Mouse (Mus musculus) MN1 (cell line): ENCODE data around the gene Elmo1.

Experiments used
- DNase-seq: peaks from one replicate; pipeline ENCODE4 v3.0.0-alpha.2; 2016; ENCODE audit warnings: low spot score

Elmo1 gene

GRCm38 (mm10) chr13:20090133-20090710 lies at the start of gene Elmo1:
Gene Elmo1 (plus strand): TSS chr13:20090596.
- DNase-seq = peak; percentile 57

- DNase-seq = no peak
Observed at GRCm38 (mm10) chr13:20041169-20041830, 49.1 kb upstream of the Elmo1 start.

- DNase-seq = no peak
Observed at GRCm38 (mm10) chr13:20042856-20043255, 47.5 kb upstream of the Elmo1 start.

GRCm38 (mm10) chr13:20045350-20045749 lies 45.0 kb upstream of the Elmo1 start:
- DNase-seq = no peak

GRCm38 (mm10) chr13:20045836-20046235 lies 44.6 kb upstream of the Elmo1 start:
- no peak for DNase-seq

GRCm38 (mm10) chr13:20046406-20046805 lies 44.0 kb upstream of the Elmo1 start:
- no peak for DNase-seq

GRCm38 (mm10) chr13:20047926-20048836 lies 42.2 kb upstream of the Elmo1 start:
- no peak for DNase-seq

- DNase-seq = no peak
Observed at GRCm38 (mm10) chr13:20048837-20049160, 41.6 kb upstream of the Elmo1 start.

- DNase-seq = no peak
Observed at GRCm38 (mm10) chr13:20049654-20050053, 40.7 kb upstream of the Elmo1 start.

GRCm38 (mm10) chr13:20050149-20050548 lies 40.2 kb upstream of the Elmo1 start:
- no peak for DNase-seq

- DNase-seq = no peak
Observed at GRCm38 (mm10) chr13:20057926-20058325, 32.5 kb upstream of the Elmo1 start.

GRCm38 (mm10) chr13:20061031-20061430 lies 29.4 kb upstream of the Elmo1 start:
- no peak for DNase-seq

- no peak for DNase-seq
Observed at GRCm38 (mm10) chr13:20063331-20063730, 27.1 kb upstream of the Elmo1 start.

GRCm38 (mm10) chr13:20072043-20072442 lies 18.4 kb upstream of the Elmo1 start:
- no peak for DNase-seq

GRCm38 (mm10) chr13:20072994-20073393 lies 17.4 kb upstream of the Elmo1 start:
- DNase-seq = no peak

- DNase-seq = no peak
Observed at GRCm38 (mm10) chr13:20076521-20076920, 13.9 kb upstream of the Elmo1 start.

- no peak for DNase-seq
Observed at GRCm38 (mm10) chr13:20077237-20077636, 13.2 kb upstream of the Elmo1 start.

GRCm38 (mm10) chr13:20090711-20091603 lies 561 bp downstream of the Elmo1 start:
- DNase-seq = no peak

GRCm38 (mm10) chr13:20091604-20091926 lies 1.2 kb downstream of the Elmo1 start:
- DNase-seq = no peak

- DNase-seq = no peak
Observed at GRCm38 (mm10) chr13:20092301-20092700, 1.9 kb downstream of the Elmo1 start.

GRCm38 (mm10) chr13:20093307-20094045 lies 3.1 kb downstream of the Elmo1 start:
- DNase-seq = no peak
